Mouse (Mus musculus) midbrain, embryonic 14.5 days (tissue): ENCODE results near the gene Slc7a3. TPM values are rescaled to one million over a fixed set of nuclear protein-coding genes. Genes with fewer than 3 reads are reported as not detected.

ENCODE experiments used
- ATAC-seq: fragments of 200-750 bp; cut with Nextera tagmentation; 2 replicates; pipeline ENCODE4 v1.8.0; 2017; ENCODE audit warnings: moderate number of reproducible peaks, moderate library complexity; ENCODE audit not compliant: low FRiP score, low TSS enrichment
- DNase-seq: peaks from one replicate; pipeline ENCODE4 v3.0.0-alpha.2; 2015
- H3K27ac ChIP-seq: fragments of 300-500 bp; sonication (generic); replicated peaks from 2 replicates; pipeline ENCODE4 v1.5.1; 2014; ENCODE audit warnings: mild to moderate bottlenecking, low read depth, low read length, moderate library complexity
- H3K27me3 ChIP-seq: fragments of 300-500 bp; sonication (generic); 2 replicates; pipeline ENCODE4 v1.6.1; 2014; ENCODE audit warnings: low read length, control low read depth, mixed read lengths; ENCODE audit not compliant: control insufficient read depth, insufficient read depth
- H3K36me3 ChIP-seq: fragments of 300-500 bp; sonication (generic); 2 replicates; pipeline ENCODE4 v1.6.1; 2014; ENCODE audit warnings: low read length, control low read depth; ENCODE audit not compliant: control insufficient read depth, insufficient read depth
- H3K4me1 ChIP-seq: fragments of 300-500 bp; sonication (generic); 2 replicates; pipeline ENCODE4 v1.6.1; 2014; ENCODE audit warnings: mild to moderate bottlenecking, antibody characterized with exemption, low read length, control low read depth; ENCODE audit not compliant: control insufficient read depth, insufficient read depth
- H3K4me2 ChIP-seq: fragments of 300-500 bp; sonication (generic); 2 replicates; pipeline ENCODE4 v1.6.1; 2014; ENCODE audit warnings: mild to moderate bottlenecking, low read length, moderate library complexity
- H3K4me3 ChIP-seq: fragments of 300-500 bp; sonication (generic); replicated peaks from 2 replicates; pipeline ENCODE4 v1.5.1; 2014; ENCODE audit warnings: low read depth, low read length
- H3K9ac ChIP-seq: fragments of 300-500 bp; sonication (generic); replicated peaks from 2 replicates; pipeline ENCODE4 v1.6.1; 2014; ENCODE audit warnings: mild to moderate bottlenecking, low read length, moderate library complexity
- H3K9me3 ChIP-seq: fragments of 300-500 bp; sonication (generic); 2 replicates; pipeline ENCODE4 v1.6.1; 2016; ENCODE audit warnings: low read length, control low read depth, mixed read lengths; ENCODE audit not compliant: control insufficient read depth
- WGBS: fragments of 180-500 bp; shearing (Covaris S2); extraction: QIAGEN DNeasy Blood & Tissue Kit; methylation state at CpG from one replicate; pipeline ENCODE4 v1.1.7; 2014; 5-methylcytosine and 5-hydroxymethylcytosine counted together
- polyA plus RNA-seq: library from polyadenylated mRNA; unstranded; fragments of >200 nt; fragmentation: Nextera tagmentation; extraction: Ambion mirVana; gene quantifications from 2 replicates; pipeline ENCODE4 v1.2.1, GENCODE M21; 2014

The Slc7a3 gene
- polyA plus RNA-seq, 1 experiment from 2014 or later, result 2.5 TPM

- Histone ChIP-seq H3K9ac (no peak overlapping the region), H3K4me3 (no peak overlapping the region), H3K4me1 (no peaks in the 10 kb centered on the region), H3K4me2 (no peak overlapping the region), H3K27ac (no peak overlapping the region), H3K9me3 (no peaks in the 10 kb centered on the region), H3K27me3 (no peaks in the 10 kb centered on the region), H3K36me3 (no peaks in the 10 kb centered on the region)
- DNase-seq (no peak), ATAC-seq (no peak)
- WGBS, result 81% methylated on average over 1 of the region's 1 CpGs
Observed at GRCm38 (mm10) chrX:101065245-101065644, 20.6 kb downstream of the Slc7a3 start.

- Histone ChIP-seq H3K4me1 (no peaks in the 10 kb centered on the region), H3K9me3 (no peaks in the 10 kb centered on the region), H3K4me2 (no peak overlapping the region), H3K4me3 (no peak overlapping the region), H3K36me3 (no peaks in the 10 kb centered on the region), H3K27me3 (no peaks in the 10 kb centered on the region), H3K27ac (no peak overlapping the region), H3K9ac (no peak overlapping the region)
- 75% methylated on average over 2 of the region's 2 CpGs for WGBS
- DNase-seq (no peak), ATAC-seq (no peak)
Observed at GRCm38 (mm10) chrX:101063503-101063902, 22.3 kb downstream of the Slc7a3 start.

GRCm38 (mm10) chrX:101059541-101059940 lies 26.3 kb downstream of the Slc7a3 start, which contains the start of gene Tex11:
Gene Tex11 (minus strand): TSS chrX:101059667.
- ATAC-seq, result no peak
- DNase-seq, result no peak

More at GRCm38 (mm10) chrX:101059541-101059940, 26.3 kb downstream of the Slc7a3 start, which contains the start of gene Tex11:
- no peak within 1 kb of the TSS for H3K4me2 ChIP-seq
- H3K27ac ChIP-seq, result no peak within 1 kb of the TSS
- H3K4me1 ChIP-seq, result no peaks in the 10 kb centered on the region
- 92% methylated on average over 31 of the region's 31 CpGs for whole genome bisulfite sequencing
- H3K9me3 ChIP-seq, result no peaks in the 10 kb centered on the region
- no peak within 1 kb of the TSS for H3K9ac ChIP-seq
- no peaks in the 10 kb centered on the region for H3K36me3 ChIP-seq
- H3K4me3 ChIP-seq, result no peak within 1 kb of the TSS
- no peaks in the 10 kb centered on the region for H3K27me3 ChIP-seq

Other genes with a start within 250 kb of the Slc7a3 start
- 0.08 TPM in 1 of 2 replicates, not detected in the other for gene Tex11, start 26.4 kb downstream of the Slc7a3 start, polyA plus RNA-seq
- gene Snx12, start 136.5 kb upstream of the Slc7a3 start, polyA plus RNA-seq, result 41.8 and 54.5 TPM in 2 replicates
- gene Foxo4, start 168.5 kb upstream of the Slc7a3 start, polyA plus RNA-seq, result 0.79 and 0.93 TPM in 2 replicates
- not detected in 2 replicates for gene Gm614, start 178.0 kb upstream of the Slc7a3 start, polyA plus RNA-seq
- 4.2 and 7.9 TPM in 2 replicates for gene Il2rg, start 182.2 kb upstream of the Slc7a3 start, polyA plus RNA-seq
- gene Gm20489, start 183.0 kb upstream of the Slc7a3 start, polyA plus RNA-seq, result not detected in 2 replicates
- gene Med12, start 188.0 kb upstream of the Slc7a3 start, polyA plus RNA-seq, result 30.6 and 33.0 TPM in 2 replicates
- 98.6 and 99.2 TPM in 2 replicates for gene Nlgn3, start 213.1 kb upstream of the Slc7a3 start, polyA plus RNA-seq